ENCODE assay signal across 17 mouse cellular contexts in the genomic region with DNA sequence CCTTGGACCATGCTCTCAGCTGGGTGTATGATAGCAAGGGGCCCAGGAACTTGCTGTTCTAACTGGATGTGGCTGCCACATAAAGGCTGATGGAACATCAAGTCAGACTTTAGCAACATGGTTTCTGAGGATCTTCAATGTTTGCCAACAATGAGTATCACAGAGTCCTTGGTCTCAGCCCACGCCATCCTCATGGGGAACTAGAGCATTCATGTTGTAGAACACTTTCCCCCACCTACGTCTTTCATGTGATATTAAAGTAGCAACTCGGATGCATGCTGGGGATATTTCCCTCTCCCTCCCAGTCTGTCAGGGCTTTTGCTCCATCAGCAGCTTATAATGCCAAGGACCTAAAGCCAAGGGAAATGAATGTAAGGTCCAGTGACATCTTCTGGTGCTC.
"Had no signal": no experiment of that assay in that cellular context is flagged by ENCODE, and none has a peak within 500 bp of the region (broad histone marks: within the 10 kb centered on the region; RNA-seq: fewer than 3 reads in every experiment).

No protein-coding gene starts in this region.

- H3K4me1 ChIP-seq: liver, embryonic 12.5 days; midbrain, embryonic 10.5 days; midbrain, embryonic 15.5 days; neural tube, embryonic 15.5 days had no signal

- H3K27ac ChIP-seq: liver, embryonic 12.5 days; liver, embryonic 14.5 days; midbrain, embryonic 10.5 days; midbrain, embryonic 13.5 days; midbrain, embryonic 15.5 days; neural tube, embryonic 13.5 days; neural tube, embryonic 15.5 days had no signal

- DNase-seq: lung, postnatal 14 days; retina, postnatal 1 day; right cerebral cortex, adult 18-20 months; right cerebral cortex, postnatal 25 days; right cerebral cortex, postnatal 4 days; spleen, adult 18-20 months; thymus, adult 18-20 months; thymus, postnatal 14 days; thymus, postnatal 36 days had no signal

- H3K4me3 ChIP-seq: liver, embryonic 12.5 days; midbrain, embryonic 10.5 days; midbrain, embryonic 13.5 days; midbrain, embryonic 15.5 days; myocyte; neural tube, embryonic 13.5 days; neural tube, embryonic 15.5 days had no signal
